Mouse (Mus musculus): ENCODE data around the gene Stk32b. TPM values are rescaled to one million over a fixed set of nuclear protein-coding genes. Genes with fewer than 3 reads are reported as not detected.

Stk32b gene
- total RNA-seq (2015) (not detected in 2 replicates), total RNA-seq (2017) (not detected in 2 replicates)

GRCm38 (mm10) chr5:37716505-37717372 lies at the start of gene Stk32b:
Stk32b (minus strand) TSS chr5:37717171.
- no peak for ATAC-seq (replicated peaks; ENCODE audit: poor library complexity)

- no peak for ATAC-seq (replicated peaks; ENCODE audit: poor library complexity)
These were observed 48.9 kb upstream of the Stk32b start for GRCm38 (mm10) chr5:37765851-37766250.

GRCm38 (mm10) chr5:37762046-37762445 lies 45.1 kb upstream of the Stk32b start:
- ATAC-seq (replicated peaks; ENCODE audit: poor library complexity), result no peak

- ATAC-seq (replicated peaks; ENCODE audit: poor library complexity), result no peak
These were observed 36.4 kb upstream of the Stk32b start for GRCm38 (mm10) chr5:37753366-37753765.

- no peak for ATAC-seq (replicated peaks; ENCODE audit: poor library complexity)
These were observed 35.3 kb upstream of the Stk32b start for GRCm38 (mm10) chr5:37752027-37752967.

GRCm38 (mm10) chr5:37743889-37744707 lies 27.1 kb upstream of the Stk32b start:
- ATAC-seq (replicated peaks; ENCODE audit: poor library complexity), result no peak

- no peak for ATAC-seq (replicated peaks; ENCODE audit: poor library complexity)
These were observed 19.2 kb upstream of the Stk32b start for GRCm38 (mm10) chr5:37736213-37736612.

- ATAC-seq (replicated peaks; ENCODE audit: poor library complexity), result no peak
These were observed 18.3 kb upstream of the Stk32b start, which contains the start of gene Cytl1 for GRCm38 (mm10) chr5:37735224-37735623. Cytl1 (plus strand) TSS chr5:37735519.

GRCm38 (mm10) chr5:37730781-37731180 lies 13.8 kb upstream of the Stk32b start:
- no peak for ATAC-seq (replicated peaks; ENCODE audit: poor library complexity)

- no peak for ATAC-seq (replicated peaks; ENCODE audit: poor library complexity)
These were observed 8.4 kb upstream of the Stk32b start for GRCm38 (mm10) chr5:37725220-37725886.

GRCm38 (mm10) chr5:37720670-37721069 lies 3.7 kb upstream of the Stk32b start:
- ATAC-seq (replicated peaks; ENCODE audit: poor library complexity), result no peak

- no peak for ATAC-seq (replicated peaks; ENCODE audit: poor library complexity)
These were observed 503 bp upstream of the Stk32b start for GRCm38 (mm10) chr5:37717384-37717963.

- ATAC-seq (replicated peaks; ENCODE audit: poor library complexity), result no peak
These were observed 7.6 kb downstream of the Stk32b start for GRCm38 (mm10) chr5:37709257-37709904.

- ATAC-seq (replicated peaks; ENCODE audit: poor library complexity), result no peak
These were observed 8.8 kb downstream of the Stk32b start for GRCm38 (mm10) chr5:37708124-37708523.

- ATAC-seq (replicated peaks; ENCODE audit: poor library complexity), result no peak
These were observed 12.0 kb downstream of the Stk32b start for GRCm38 (mm10) chr5:37704962-37705361.

GRCm38 (mm10) chr5:37699757-37700156 lies 17.2 kb downstream of the Stk32b start:
- no peak for ATAC-seq (replicated peaks; ENCODE audit: poor library complexity)

GRCm38 (mm10) chr5:37697286-37697685 lies 19.7 kb downstream of the Stk32b start:
- ATAC-seq (replicated peaks; ENCODE audit: poor library complexity), result no peak

- no peak for ATAC-seq (replicated peaks; ENCODE audit: poor library complexity)
These were observed 21.2 kb downstream of the Stk32b start for GRCm38 (mm10) chr5:37695773-37696172.

GRCm38 (mm10) chr5:37692759-37693158 lies 24.2 kb downstream of the Stk32b start:
- ATAC-seq (replicated peaks; ENCODE audit: poor library complexity), result no peak

Measured in megakaryocyte progenitor cell, adult 5-6 weeks (primary cell).